Mouse (Mus musculus) ES-Bruce4 (cell line): ENCODE measurements around the gene Tbxas1. TPM values are rescaled to one million over a fixed set of nuclear protein-coding genes. Genes with fewer than 3 reads are reported as not detected.
A peak's percentile ranks its signal among the peaks of the same experiment; 100 is the strongest.

ENCODE experiments used
- H3K27ac ChIP-seq: 2 replicates; pipeline ENCODE4 v1.5.1; 2012; ENCODE audit warnings: low read length, inconsistent platforms; ENCODE audit not compliant: insufficient read depth
- H3K27me3 ChIP-seq: 2 replicates; pipeline ENCODE4 v1.6.1; 2012; ENCODE audit warnings: mild to moderate bottlenecking, low read length, inconsistent platforms; ENCODE audit not compliant: control insufficient read depth, poor library complexity, insufficient read depth, severe bottlenecking
- H3K36me3 ChIP-seq: 2 replicates; pipeline ENCODE4 v1.6.1; 2012; ENCODE audit warnings: inconsistent platforms, mild to moderate bottlenecking, low read length, moderate library complexity; ENCODE audit not compliant: control insufficient read depth, poor library complexity, insufficient read depth, severe bottlenecking
- H3K4me1 ChIP-seq: one replicate; pipeline ENCODE4 v1.8.1; 2011; ENCODE audit warnings: low read length; ENCODE audit not compliant: control insufficient read depth, insufficient read depth
- H3K4me3 ChIP-seq: 2 replicates; pipeline ENCODE4 v1.5.1; 2011; ENCODE audit warnings: low read depth, mild to moderate bottlenecking, low read length
- H3K9ac ChIP-seq: 2 replicates; pipeline ENCODE4 v1.6.1; 2012; ENCODE audit warnings: low read depth, mild to moderate bottlenecking, inconsistent platforms; ENCODE audit not compliant: poor library complexity, severe bottlenecking
- H3K9me3 ChIP-seq: replicated peaks from 2 replicates; pipeline ENCODE4 v1.6.1; 2012; ENCODE audit warnings: mild to moderate bottlenecking, low read length, inconsistent platforms; ENCODE audit not compliant: control insufficient read depth, poor library complexity, insufficient read depth, severe bottlenecking
- CTCF ChIP-seq: IDR thresholded peaks from one replicate; pipeline ENCODE4 v1.8.1; 2011; ENCODE audit warnings: low read depth, low read length
- EP300 ChIP-seq: IDR thresholded peaks from 2 replicates; pipeline ENCODE4 v1.6.1; 2011; ENCODE audit warnings: low read depth, low read length; ENCODE audit not compliant: insufficient read depth
- POLR2A ChIP-seq: IDR thresholded peaks from one replicate; pipeline ENCODE4 v1.8.1; 2011; ENCODE audit warnings: low read length; ENCODE audit not compliant: insufficient read depth
- polyA plus RNA-seq: library from polyadenylated mRNA; stranded (reverse); fragments of >200 nt; gene quantifications from 2 replicates; pipeline ENCODE4 v1.2.4, GENCODE M21; 2011; ENCODE audit warnings: low read depth; ENCODE audit not compliant: missing spikeins, insufficient read depth, insufficient read length

Gene Tbxas1
- polyA plus RNA-seq, 1 experiment: not detected

- H3K4me3 ChIP-seq: no peak overlapping the region
- H3K27ac ChIP-seq: no peak overlapping the region
- H3K36me3 ChIP-seq: no peaks in the 10 kb centered on the region
- no peaks in the 10 kb centered on the region for H3K27me3 ChIP-seq
- no peak overlapping the region for H3K9ac ChIP-seq
- no peak for TF ChIP-seq EP300
- no peak for TF ChIP-seq CTCF
- TF ChIP-seq POLR2A: no peak
- H3K4me1 ChIP-seq: no peaks in the 10 kb centered on the region
- H3K9me3 ChIP-seq: no peaks in the 10 kb centered on the region
These were observed 229.4 kb downstream of the Tbxas1 start for GRCm38 (mm10) chr6:39104631-39105030.

DNA sequence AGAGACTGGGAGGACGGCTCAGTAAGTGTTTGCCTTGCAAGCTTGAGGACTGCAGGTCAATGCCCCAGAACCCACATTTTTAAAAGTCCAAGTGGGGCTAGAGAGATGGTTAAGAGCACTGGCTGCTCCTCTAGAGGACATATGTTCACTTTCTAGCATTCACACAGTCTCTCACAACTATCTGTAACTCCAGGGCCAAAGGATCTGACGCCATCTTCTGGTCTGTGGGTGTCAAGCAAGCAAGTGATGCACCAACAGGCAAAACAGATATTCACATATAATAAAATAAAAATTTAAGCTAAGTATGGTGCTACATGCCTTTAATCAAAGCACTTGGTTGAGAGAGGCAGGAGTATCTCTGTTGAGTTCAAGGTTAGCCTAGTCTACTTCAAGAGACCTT is 231.6 kb downstream of the Tbxas1 start:
- H3K27me3 ChIP-seq: no peaks in the 10 kb centered on the region
- no peak overlapping the region for H3K9ac ChIP-seq
- no peaks in the 10 kb centered on the region for H3K36me3 ChIP-seq
- H3K4me3 ChIP-seq: no peak overlapping the region
- TF ChIP-seq POLR2A (no peak), CTCF (peak; percentile 35)
- no peak overlapping the region for H3K27ac ChIP-seq
- H3K9me3 ChIP-seq: no peaks in the 10 kb centered on the region
- H3K4me1 ChIP-seq: no peaks in the 10 kb centered on the region

DNA sequence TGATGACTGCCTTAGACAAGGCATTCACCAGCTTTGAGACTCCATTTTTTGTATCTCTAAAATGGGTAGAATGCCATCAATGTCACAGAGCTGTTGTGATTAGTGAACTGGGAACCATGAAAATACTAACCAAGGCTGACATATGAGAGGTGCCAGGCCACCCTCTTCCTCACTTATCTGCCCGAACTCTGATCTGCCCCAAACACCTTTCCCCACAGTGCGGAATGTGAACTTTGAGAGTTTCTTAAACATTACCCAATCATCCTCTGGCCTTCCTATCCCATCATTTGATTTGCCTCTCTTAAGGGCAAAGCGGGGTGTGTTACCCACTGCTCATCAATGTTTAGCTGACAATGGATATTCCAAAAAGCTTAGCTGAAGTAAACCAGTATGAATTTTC is 237.5 kb downstream of the Tbxas1 start:
- H3K4me1 ChIP-seq: no peaks in the 10 kb centered on the region
- peaks cover 2% of the 10 kb centered on the region; the same call in 1 of the 2 replicates for H3K27me3 ChIP-seq
- H3K27ac ChIP-seq: no peak overlapping the region
- H3K9ac ChIP-seq: no peak overlapping the region
- H3K36me3 ChIP-seq: no peaks in the 10 kb centered on the region
- no peak for TF ChIP-seq EP300
- no peak for TF ChIP-seq POLR2A
- no peak for TF ChIP-seq CTCF
- no peaks in the 10 kb centered on the region for H3K9me3 ChIP-seq
- H3K4me3 ChIP-seq: no peak overlapping the region

GRCm38 (mm10) chr6:39113141-39113540 is 237.9 kb downstream of the Tbxas1 start:
- no peaks in the 10 kb centered on the region for H3K9me3 ChIP-seq

GRCm38 (mm10) chr6:39115438-39115837 is 240.2 kb downstream of the Tbxas1 start:
- Histone ChIP-seq H3K4me3 (no peak overlapping the region), H3K9me3 (no peaks in the 10 kb centered on the region), H3K9ac (no peak overlapping the region), H3K27me3 (peaks cover 16% of the 10 kb centered on the region), H3K4me1 (no peaks in the 10 kb centered on the region), H3K27ac (no peak overlapping the region), H3K36me3 (no peaks in the 10 kb centered on the region)
- TF ChIP-seq CTCF (no peak), POLR2A (no peak), EP300 (no peak)

More at GRCm38 (mm10) chr6:39113141-39113540, 237.9 kb downstream of the Tbxas1 start:
- no peak for TF ChIP-seq CTCF
- no peak for TF ChIP-seq EP300
- no peak for TF ChIP-seq POLR2A
- Histone ChIP-seq H3K27me3 (peaks cover 6% of the 10 kb centered on the region), H3K4me3 (no peak overlapping the region), H3K36me3 (no peaks in the 10 kb centered on the region), H3K9ac (no peak overlapping the region), H3K4me1 (no peaks in the 10 kb centered on the region), H3K27ac (no peak overlapping the region)

GRCm38 (mm10) chr6:39117584-39118455 is 242.6 kb downstream of the Tbxas1 start, which contains the start of gene Parp12:
Parp12 (minus strand) TSS chr6:39118349.
- H3K9me3 ChIP-seq: no peaks in the 10 kb centered on the region
- H3K4me1 ChIP-seq: no peaks in the 10 kb centered on the region
- no peak for TF ChIP-seq POLR2A
- TF ChIP-seq EP300: no peak
- TF ChIP-seq CTCF: no peak
- H3K36me3 ChIP-seq: no peaks in the 10 kb centered on the region
- H3K9ac ChIP-seq: peak within 1 kb of the TSS; percentile 72
- peaks cover 16% of the 10 kb centered on the region for H3K27me3 ChIP-seq
- peak within 1 kb of the TSS; percentile 55 for H3K4me3 ChIP-seq
- no peak within 1 kb of the TSS for H3K27ac ChIP-seq
